8 mouse cellular contexts compared by ENCODE assay signal in genomic region chr8:80739155-80739924, GRCm38 (mm10). TPM values are rescaled to one million over a fixed set of nuclear protein-coding genes. Genes with fewer than 3 reads are reported as not detected.
DNase-seq lines count a peak whose midpoint lies in the region; ATAC-seq and TF ChIP-seq lines count a peak whose summit lies in the region.
"Not testable (repeated sequence)": the region's sequence is repeated elsewhere in the genome, so short reads cannot be mapped to it uniquely, and the experiment has no call there.

Gene Smarca5 (minus strand): TSS chr8:80739497.

- not testable (repeated sequence) for TF ChIP-seq CTCF in thymus, adult 2 months (IDR thresholded peaks at IDR 0.05; ENCODE audit: borderline replicate concordance, control insufficient read depth, extremely low read depth, insufficient read depth, low read length, poor library complexity)

- peak within 1 kb of the TSS; percentile 91 for H3K4me3 ChIP-seq in hindbrain, embryonic 10.5 days
- peak within 1 kb of the TSS; percentile 88 for H3K4me3 ChIP-seq in lung, embryonic 16.5 days (ENCODE audit: low read length)
- H3K4me3 ChIP-seq in thymus, adult 2 months (ENCODE audit: control insufficient read depth, insufficient read depth, low read length): peak within 1 kb of the TSS; percentile 94

- peaks cover 21% of the 10 kb centered on the region for H3K36me3 ChIP-seq in hindbrain, embryonic 10.5 days
- H3K36me3 ChIP-seq in lung, embryonic 16.5 days (ENCODE audit: control insufficient read depth, insufficient read depth, low read length); thymus, adult 2 months (ENCODE audit: control insufficient read depth, insufficient read depth, low read length): not testable (repeated sequence)

- peak within 1 kb of the TSS; percentile 98 for H3K27ac ChIP-seq in hindbrain, embryonic 10.5 days
- H3K27ac ChIP-seq in lung, embryonic 16.5 days (ENCODE audit: low read length): peak within 1 kb of the TSS; percentile 98
- peak within 1 kb of the TSS; percentile 87 for H3K27ac ChIP-seq in thymus, adult 2 months (ENCODE audit: control insufficient read depth, insufficient read depth, low read length)

- peak; percentile 95 for DNase-seq in Muller cell, postnatal 12 days (ENCODE audit: inconsistent ontology term)
- DNase-seq in cerebellum, adult 9-10 months: peak; percentile 95
- DNase-seq in hindbrain, embryonic 10.5 days (ENCODE audit: low spot score): peak; percentile 90
- DNase-seq in layer of hippocampus, adult 9-11 months: peak; percentile 96
- peak; percentile 90 for DNase-seq in ovary, adult 18-20 months (ENCODE audit: low spot score)
- DNase-seq in thymus, adult 2 months: peak; percentile 94

- H3K9me3 ChIP-seq in hindbrain, embryonic 10.5 days; lung, embryonic 16.5 days (ENCODE audit: control insufficient read depth, low read length): not testable (repeated sequence)

- H3K9ac ChIP-seq in lung, embryonic 16.5 days (ENCODE audit: low read length): peak within 1 kb of the TSS; percentile 92

- peak; percentile 97 for ATAC-seq in frontal cortex, adult (ENCODE audit: low TSS enrichment)
- ATAC-seq in lung, embryonic 16.5 days (ENCODE audit: low read depth): peak; percentile 98

- peaks cover 12% of the 10 kb centered on the region for H3K4me1 ChIP-seq in hindbrain, embryonic 10.5 days (replicated peaks)
- not testable (repeated sequence) for H3K4me1 ChIP-seq in lung, embryonic 16.5 days (replicated peaks; ENCODE audit: control insufficient read depth, insufficient read depth, low read length); thymus, adult 2 months (replicated peaks; ENCODE audit: control insufficient read depth, insufficient read depth, low read length)

- peak within 1 kb of the TSS; percentile 84 for H3K4me2 ChIP-seq in lung, embryonic 16.5 days (ENCODE audit: low read depth, low read length)

- 1% methylated on average over 91 of the region's 91 CpGs for WGBS in hindbrain, embryonic 10.5 days
- WGBS in lung, embryonic 16.5 days: under 1% methylated on average over 72 of the region's 91 CpGs
- WGBS in thymus, adult 2 months: 2% methylated on average over 90 of the region's 91 CpGs

- not testable (repeated sequence) for H3K27me3 ChIP-seq in hindbrain, embryonic 10.5 days (ENCODE audit: insufficient read depth, poor library complexity, severe bottlenecking); lung, embryonic 16.5 days (ENCODE audit: control insufficient read depth, insufficient read depth, low read depth, low read length); thymus, adult 2 months (ENCODE audit: control insufficient read depth, insufficient read depth, low read length)

- TF ChIP-seq POLR2A in thymus, adult 2 months (IDR thresholded peaks at IDR 0.05; ENCODE audit: control insufficient read depth, extremely low read depth, insufficient read depth, low read length, poor library complexity): peak; percentile 54

RNA-seq across cellular contexts. Expression of gene Smarca5, which starts in this region (rescaled TPM):
- polyA plus RNA-seq in hindbrain, embryonic 10.5 days (2016; fragmentation: Nextera tagmentation; extraction: Ambion mirVana): 82.3 and 113 TPM in 2 replicates
- 53.0 and 58.7 TPM in 2 replicates for polyA plus RNA-seq in lung, embryonic 16.5 days (2015; fragmentation: Nextera tagmentation; extraction: Ambion mirVana)
- 14.9 and 29.3 TPM in 2 replicates for polyA plus RNA-seq in thymus, adult 2 months (2012; rRNA removed)

Comparison
In these comparisons a context has a peak if more than half of its experiments do, and no peak if none do; other contexts are left out.
1. Peak in every context shown above with its lines: DNase-seq, ATAC-seq, H3K4me3 ChIP-seq and H3K27ac ChIP-seq.